8 mouse cellular contexts compared by ENCODE assay signal in the genomic region with DNA sequence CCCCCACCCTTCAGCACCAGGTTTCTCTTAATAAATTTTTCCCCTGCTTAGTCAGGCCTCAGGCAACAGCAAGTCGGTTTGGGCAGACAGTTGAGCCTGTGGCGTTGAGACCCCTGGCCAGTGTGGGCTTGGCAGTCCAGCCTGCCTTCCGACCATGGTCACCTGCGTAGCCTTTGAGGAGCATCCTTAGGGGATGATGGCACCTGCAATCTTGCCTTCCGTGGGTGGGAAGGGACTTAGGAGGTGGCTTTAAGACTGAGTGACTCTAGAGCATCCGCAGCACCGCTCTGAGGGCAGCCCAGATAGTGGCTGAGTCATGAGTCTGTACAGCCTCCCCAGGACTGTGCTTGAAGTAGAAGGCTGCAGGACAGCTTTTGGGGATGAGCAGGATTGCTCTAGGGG. TPM values are rescaled to one million over a fixed set of nuclear protein-coding genes. Genes with fewer than 3 reads are reported as not detected.
A peak's percentile ranks its signal among the peaks of the same experiment; 100 is the strongest.
DNase-seq lines count a peak whose midpoint lies in the region; ATAC-seq and TF ChIP-seq lines count a peak whose summit lies in the region.

No protein-coding gene starts in this region.

- H3K27me3 ChIP-seq in spleen, adult 2 months (ENCODE audit: control insufficient read depth, insufficient read depth, low read length): no peaks in the 10 kb centered on the region
- H3K27me3 ChIP-seq in heart, embryonic 16.5 days (ENCODE audit: control insufficient read depth, insufficient read depth, low read length): no peaks in the 10 kb centered on the region
- peaks cover 15% of the 10 kb centered on the region for H3K27me3 ChIP-seq in liver, embryonic 15.5 days

- peak; percentile 48 for DNase-seq in cerebellum, adult 8-10 months
- no peak for DNase-seq in cerebellum, postnatal 4 days (ENCODE audit: low spot score in 2 of 2)
- no peak for DNase-seq in spleen, adult 2 months (ENCODE audit: low read depth in 1 of 2, low spot score in 2 of 2)
- DNase-seq in spleen, postnatal 10 days (ENCODE audit: low spot score in 2 of 2): no peak
- DNase-seq in urinary bladder, postnatal 14 days (ENCODE audit: low spot score): no peak
- no peak for DNase-seq in retina, embryonic 14.5 days (ENCODE audit: low spot score)

- no peaks in the 10 kb centered on the region for H3K9me3 ChIP-seq in heart, embryonic 16.5 days (replicated peaks; ENCODE audit: control insufficient read depth, low read length)
- H3K9me3 ChIP-seq in liver, embryonic 15.5 days (replicated peaks): no peaks in the 10 kb centered on the region

- TF ChIP-seq POLR2A in spleen, adult 2 months (IDR thresholded peaks at IDR 0.05; ENCODE audit: low read depth, low read length): no peak

- 0 out of 2 replicates have a peak overlapping the region, but pooled peaks have one; percentile 63 for H3K27ac ChIP-seq in spleen, adult 2 months (ENCODE audit: insufficient read depth, low read length)
- H3K27ac ChIP-seq in heart, embryonic 16.5 days (ENCODE audit: low read length): no peak overlapping the region; the same call in 1 of the 2 replicates
- H3K27ac ChIP-seq in liver, embryonic 15.5 days (replicated peaks): no peak overlapping the region

- WGBS in spleen, adult 2 months: 25% methylated on average over 7 of the region's 7 CpGs
- WGBS in heart, embryonic 16.5 days: 15% methylated on average over 7 of the region's 7 CpGs
- 14% methylated on average over 7 of the region's 7 CpGs for WGBS in liver, embryonic 15.5 days (ENCODE audit: insufficient replicate concordance)

- H3K4me1 ChIP-seq in spleen, adult 2 months (ENCODE audit: control insufficient read depth, insufficient read depth, insufficient read length): peaks cover 8% of the 10 kb centered on the region
- peaks cover 8% of the 10 kb centered on the region for H3K4me1 ChIP-seq in heart, embryonic 16.5 days (ENCODE audit: control insufficient read depth, insufficient read depth, low read length)
- H3K4me1 ChIP-seq in liver, embryonic 15.5 days (replicated peaks): peaks cover 26% of the 10 kb centered on the region

- ATAC-seq in heart, embryonic 16.5 days (replicated peaks; ENCODE audit: extremely low read depth, insufficient read depth, low FRiP score): peak; percentile 8
- ATAC-seq in liver, embryonic 15.5 days (ENCODE audit: insufficient read depth): no peak

- no peaks in the 10 kb centered on the region; the same call in 1 of the 2 replicates for H3K36me3 ChIP-seq in spleen, adult 2 months (ENCODE audit: control insufficient read depth, insufficient read depth, low read length)
- H3K36me3 ChIP-seq in heart, embryonic 16.5 days (ENCODE audit: control insufficient read depth, insufficient read depth): peaks cover 2% of the 10 kb centered on the region; the same call in 1 of the 2 replicates
- H3K36me3 ChIP-seq in liver, embryonic 15.5 days (replicated peaks): no peaks in the 10 kb centered on the region; the same call in 1 of the 2 replicates

- H3K4me2 ChIP-seq in heart, embryonic 16.5 days (ENCODE audit: low read depth, low read length): peak overlapping the region; percentile 79
- H3K4me2 ChIP-seq in liver, embryonic 15.5 days: peak overlapping the region; percentile 81

- peak overlapping the region; percentile 78 for H3K9ac ChIP-seq in heart, embryonic 16.5 days (ENCODE audit: low read length)
- peak overlapping the region; percentile 54 for H3K9ac ChIP-seq in liver, embryonic 15.5 days

- H3K4me3 ChIP-seq in spleen, adult 2 months (ENCODE audit: extremely low read depth, insufficient read depth, insufficient read length): peak overlapping the region; percentile 93
- peak overlapping the region; percentile 76 for H3K4me3 ChIP-seq in heart, embryonic 16.5 days (ENCODE audit: low read length)
- peak overlapping the region; percentile 60 for H3K4me3 ChIP-seq in liver, embryonic 15.5 days (replicated peaks)

- TF ChIP-seq CTCF in spleen, adult 2 months (IDR thresholded peaks at IDR 0.05; ENCODE audit: extremely low read depth, insufficient read depth, insufficient read length, insufficient replicate concordance): no peak

RNA-seq across cellular contexts. Expression of a gene that starts 0.6 kb away (rescaled TPM):
- polyA plus RNA-seq in spleen, adult 2 months (2012; rRNA removed): 15.9 and 17.1 TPM in 2 replicates
- polyA plus RNA-seq in heart, embryonic 16.5 days (2015; fragmentation: Nextera tagmentation; extraction: Ambion mirVana): 17.6 and 19.6 TPM in 2 replicates
- polyA plus RNA-seq in liver, embryonic 15.5 days (2015; fragmentation: Nextera tagmentation; extraction: Ambion mirVana): 1.3 and 2.7 TPM in 2 replicates

RNA-seq across cellular contexts. Expression of a gene that starts 9.3 kb away (rescaled TPM):
- polyA plus RNA-seq in spleen, adult 2 months (2012; rRNA removed): 47.5 and 73.4 TPM in 2 replicates
- 53.6 and 55.9 TPM in 2 replicates for polyA plus RNA-seq in heart, embryonic 16.5 days (2015; fragmentation: Nextera tagmentation; extraction: Ambion mirVana)
- polyA plus RNA-seq in liver, embryonic 15.5 days (2015; fragmentation: Nextera tagmentation; extraction: Ambion mirVana): 6.7 and 8.0 TPM in 2 replicates

RNA-seq across cellular contexts. Expression of a gene that starts 13.1 kb away (rescaled TPM):
- 209 and 239 TPM in 2 replicates for polyA plus RNA-seq in spleen, adult 2 months (2012; rRNA removed)
- 34.5 and 40.2 TPM in 2 replicates for polyA plus RNA-seq in heart, embryonic 16.5 days (2015; fragmentation: Nextera tagmentation; extraction: Ambion mirVana)
- polyA plus RNA-seq in liver, embryonic 15.5 days (2015; fragmentation: Nextera tagmentation; extraction: Ambion mirVana): 22.3 and 22.4 TPM in 2 replicates

RNA-seq across cellular contexts. Expression of a gene that starts 17.5 kb away (rescaled TPM):
- not detected in 2 replicates for polyA plus RNA-seq in spleen, adult 2 months (2012; rRNA removed)
- polyA plus RNA-seq in heart, embryonic 16.5 days (2015; fragmentation: Nextera tagmentation; extraction: Ambion mirVana): not detected in 2 replicates
- not detected in 2 replicates for polyA plus RNA-seq in liver, embryonic 15.5 days (2015; fragmentation: Nextera tagmentation; extraction: Ambion mirVana)

RNA-seq across cellular contexts. Expression of a gene that starts 23.9 kb away (rescaled TPM):
- 0.26 TPM in 1 of 2 replicates, not detected in the other for polyA plus RNA-seq in spleen, adult 2 months (2012; rRNA removed)
- not detected in 2 replicates for polyA plus RNA-seq in heart, embryonic 16.5 days (2015; fragmentation: Nextera tagmentation; extraction: Ambion mirVana)
- polyA plus RNA-seq in liver, embryonic 15.5 days (2015; fragmentation: Nextera tagmentation; extraction: Ambion mirVana): not detected in 2 replicates
